Mouse (Mus musculus) C2C12 (cell line): ENCODE data around the gene Rnf169. TPM values are rescaled to one million over a fixed set of nuclear protein-coding genes. Genes with fewer than 3 reads are reported as not detected.

Experiments
- H3K27me3 ChIP-seq: one replicate; pipeline ENCODE4 v1.6.1; 2011; ENCODE audit not compliant: control insufficient read depth, insufficient read depth, insufficient read length
- H3K36me3 ChIP-seq: one replicate; pipeline ENCODE4 v1.6.1; 2011; ENCODE audit not compliant: control insufficient read depth, insufficient read depth
- H3K4me3 ChIP-seq: one replicate; pipeline ENCODE4 v1.5.1; 2011; ENCODE audit warnings: mild to moderate bottlenecking, control low read depth; ENCODE audit not compliant: poor library complexity, insufficient read depth, severe bottlenecking
- H3K79me2 ChIP-seq: one replicate; pipeline ENCODE4 v1.6.1; 2011; ENCODE audit not compliant: control insufficient read depth, insufficient read depth
- H3K79me3 ChIP-seq: one replicate; pipeline ENCODE4 v1.6.1; 2011; ENCODE audit warnings: low read depth, control low read depth
- H3ac ChIP-seq: one replicate; pipeline ENCODE3; 2011; ENCODE audit warnings: low read depth; ENCODE audit not compliant: control insufficient read depth, insufficient read length
- CEBPB ChIP-seq: IDR thresholded peaks from one replicate; pipeline ENCODE4 v1.6.1; 2011; ENCODE audit warnings: low read depth, mild to moderate bottlenecking, control low read depth, moderate library complexity
- CTCF ChIP-seq: IDR thresholded peaks from one replicate; pipeline ENCODE4 v1.5.1; 2011; ENCODE audit not compliant: control insufficient read depth, insufficient read depth, insufficient read length
- FOSL1 ChIP-seq: IDR thresholded peaks from one replicate; pipeline ENCODE4 v1.8.0; 2011; ENCODE audit warnings: mild to moderate bottlenecking, low read length; ENCODE audit not compliant: poor library complexity, insufficient read depth, severe bottlenecking
- MAX ChIP-seq: IDR thresholded peaks from one replicate; pipeline ENCODE4 v1.6.1; 2011; ENCODE audit warnings: mild to moderate bottlenecking, control low read depth
- MYOD1 ChIP-seq: IDR thresholded peaks from one replicate; pipeline ENCODE4 v1.6.1; 2011; ENCODE audit warnings: low read depth; ENCODE audit not compliant: control insufficient read depth, insufficient read length
- MYOG ChIP-seq: IDR thresholded peaks from one replicate; pipeline ENCODE4 v1.6.1; 2011; ENCODE audit not compliant: control insufficient read depth, insufficient read length; ENCODE audit errors: extremely low read depth
- USF1 ChIP-seq: IDR thresholded peaks from one replicate; pipeline ENCODE4 v1.6.1; 2011; ENCODE audit warnings: low read depth, mild to moderate bottlenecking, control low read depth, moderate library complexity
- polyA plus RNA-seq: library from polyadenylated mRNA; unstranded; fragments of >200 nt; fragmentation: generic; extraction: Trizol; gene quantifications from one replicate; pipeline ENCODE4 v1.2.1, GENCODE M21; 2012; ENCODE audit warnings: missing spikeins

Gene Rnf169
- polyA plus RNA-seq, 1 experiment: 3.2 TPM

DNA sequence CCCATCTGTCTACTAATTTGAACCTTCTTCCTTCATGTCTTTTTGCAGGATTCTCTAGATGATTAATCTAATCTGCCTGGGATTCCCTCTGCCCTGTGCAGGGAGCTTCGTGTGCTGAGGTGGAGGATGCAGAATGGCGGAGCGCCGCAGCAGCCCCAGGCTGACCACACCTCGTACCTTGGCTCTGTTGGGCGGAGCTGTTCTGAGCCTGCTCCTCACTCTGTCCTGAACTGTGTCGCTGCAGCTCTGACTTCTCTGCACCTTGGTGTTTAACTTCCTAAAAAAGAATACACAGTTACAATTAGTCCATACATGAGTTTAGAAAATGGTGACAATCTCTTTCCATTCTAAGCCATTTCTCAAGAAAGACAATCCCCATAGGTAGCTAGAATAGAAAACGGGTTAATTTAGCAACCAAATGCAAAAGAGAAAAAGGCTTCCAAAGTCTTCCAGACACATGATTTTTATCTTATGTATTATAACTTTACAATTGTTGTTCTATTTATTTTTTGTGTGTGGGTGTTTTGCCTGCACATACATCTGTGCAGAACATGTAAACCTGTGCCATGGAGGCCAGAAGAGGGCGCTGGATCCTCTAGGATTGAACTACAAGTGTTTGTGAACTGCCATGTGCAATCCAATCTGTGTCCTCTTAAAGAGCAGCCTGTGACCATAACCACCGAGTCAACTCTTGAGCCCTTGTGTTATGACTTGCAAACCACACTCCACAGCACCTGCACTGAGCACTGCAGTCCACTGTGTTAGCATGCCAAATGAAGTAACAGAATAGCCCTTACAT is 53.1 kb downstream of the Rnf169 start:
- Histone ChIP-seq H3K79me2 (no peaks in the 10 kb centered on the region), H3K36me3 (peaks cover 27% of the 10 kb centered on the region), H3K4me3 (no peak overlapping the region), H3K79me3 (no peaks in the 10 kb centered on the region), H3K27me3 (no peaks in the 10 kb centered on the region), H3ac (no peak overlapping the region)
- TF ChIP-seq USF1: no peak
- TF ChIP-seq CEBPB: no peak
- TF ChIP-seq CTCF: no peak
- no peak for TF ChIP-seq MYOG
- TF ChIP-seq MAX: no peak
- TF ChIP-seq FOSL1: no peak
- no peak for TF ChIP-seq MYOD1

DNA sequence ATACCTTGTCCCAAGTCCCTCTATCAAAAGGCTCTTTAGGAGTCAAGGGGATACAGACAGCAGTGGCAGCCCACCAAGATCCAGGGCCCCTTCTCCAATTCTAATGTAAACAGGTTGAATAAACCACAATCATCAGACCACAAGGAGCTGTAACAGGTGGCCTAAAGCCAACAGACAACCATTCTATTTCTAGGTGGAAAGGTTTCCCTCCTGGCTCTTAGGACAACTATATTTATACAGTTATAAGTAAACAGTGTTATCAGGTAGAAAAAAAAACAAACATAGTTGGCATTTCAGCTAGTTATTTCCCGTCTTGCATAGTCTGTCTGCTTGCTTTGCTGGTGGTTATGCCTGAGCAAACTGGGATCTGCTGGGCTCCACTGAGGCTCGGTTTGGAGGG is 59.8 kb downstream of the Rnf169 start:
- H3K79me3 ChIP-seq: no peaks in the 10 kb centered on the region
- TF ChIP-seq FOSL1 (no peak), MYOG (no peak), CEBPB (no peak), MAX (no peak), USF1 (no peak), CTCF (no peak), MYOD1 (no peak)
- peaks cover 11% of the 10 kb centered on the region for H3K36me3 ChIP-seq
- peaks cover 18% of the 10 kb centered on the region for H3K27me3 ChIP-seq
- H3ac ChIP-seq: no peak overlapping the region
- H3K4me3 ChIP-seq: no peak overlapping the region
- no peaks in the 10 kb centered on the region for H3K79me2 ChIP-seq

DNA sequence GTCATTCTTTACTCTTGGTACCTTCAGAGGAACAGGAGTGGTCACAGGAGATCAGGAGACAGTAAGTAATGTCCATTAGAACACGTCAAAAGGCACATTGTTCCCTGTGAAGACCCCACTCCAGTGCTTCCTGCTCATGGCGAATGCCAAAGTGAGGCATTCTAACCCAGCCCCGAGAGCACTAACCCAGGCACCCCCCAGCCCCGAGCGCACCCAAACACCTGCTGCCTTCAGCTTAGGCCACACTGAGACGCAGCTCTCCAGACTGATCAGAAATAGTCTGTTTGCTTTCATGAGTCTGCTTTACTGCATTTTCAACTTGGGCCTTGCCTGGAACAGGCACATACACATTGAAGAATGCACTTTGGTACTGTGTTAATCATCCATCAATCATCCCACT is 60.3 kb downstream of the Rnf169 start:
- Histone ChIP-seq H3ac (no peak overlapping the region), H3K36me3 (peaks cover 11% of the 10 kb centered on the region), H3K79me2 (no peaks in the 10 kb centered on the region), H3K4me3 (no peak overlapping the region), H3K27me3 (peaks cover 19% of the 10 kb centered on the region), H3K79me3 (no peaks in the 10 kb centered on the region)
- TF ChIP-seq CTCF: no peak
- TF ChIP-seq FOSL1: no peak
- TF ChIP-seq CEBPB: no peak
- no peak for TF ChIP-seq MYOG
- no peak for TF ChIP-seq USF1
- TF ChIP-seq MYOD1: no peak
- no peak for TF ChIP-seq MAX

DNA sequence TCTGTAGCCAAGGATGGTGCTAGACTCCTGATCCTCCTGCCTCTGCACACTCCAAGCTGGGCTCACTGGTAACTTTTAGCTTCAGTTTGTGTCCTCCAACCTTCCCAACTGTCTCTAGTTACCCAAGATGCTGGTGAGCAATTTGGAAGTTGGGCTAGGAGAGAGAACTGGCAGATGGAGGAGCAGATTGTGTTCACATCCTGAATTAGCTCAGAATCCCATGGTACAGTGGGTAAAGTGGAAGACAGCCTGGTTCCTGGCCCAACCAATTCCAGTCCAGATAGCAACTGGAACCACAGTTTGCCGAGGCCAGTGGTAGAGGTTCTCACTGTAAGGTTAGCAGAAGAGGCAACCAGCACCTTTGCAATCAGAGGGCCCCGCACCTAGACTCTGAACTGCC is 61.1 kb downstream of the Rnf169 start:
- Histone ChIP-seq H3K79me3 (no peaks in the 10 kb centered on the region), H3K36me3 (peaks cover 3% of the 10 kb centered on the region), H3K4me3 (no peak overlapping the region), H3K79me2 (no peaks in the 10 kb centered on the region), H3ac (no peak overlapping the region), H3K27me3 (peaks cover 25% of the 10 kb centered on the region)
- TF ChIP-seq MYOG (no peak), FOSL1 (no peak), USF1 (no peak), MAX (no peak), CTCF (no peak), MYOD1 (no peak), CEBPB (no peak)

DNA sequence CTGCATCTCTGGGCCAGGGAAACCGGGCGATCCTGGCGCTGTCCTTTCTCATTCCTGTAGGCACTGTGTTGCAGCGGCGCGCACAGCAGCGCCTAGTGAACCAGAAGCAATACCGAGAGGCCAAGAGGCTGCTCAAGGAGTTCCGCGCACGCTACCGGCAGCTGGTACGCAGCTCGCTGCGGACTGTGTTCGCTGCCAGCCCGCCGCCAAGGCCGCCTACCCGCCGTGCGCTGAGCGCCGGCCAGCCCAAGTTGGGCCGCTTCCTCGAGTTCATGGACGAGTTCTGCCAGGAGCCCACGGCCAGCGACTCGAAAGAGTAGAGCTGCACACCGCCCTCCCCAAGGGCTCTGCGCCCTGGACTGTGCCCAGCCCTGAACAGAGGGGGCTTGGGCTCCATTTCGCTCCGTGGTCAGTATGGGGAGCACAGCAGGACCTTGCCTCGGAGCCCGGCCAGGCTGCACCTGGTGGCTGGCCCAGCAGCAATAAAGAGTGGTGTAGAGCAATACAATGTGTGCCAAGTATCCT is 62.9 kb downstream of the Rnf169 start:
- TF ChIP-seq CTCF (no peak), CEBPB (no peak)
- Histone ChIP-seq H3K36me3 (no peaks in the 10 kb centered on the region), H3K27me3 (peaks cover 29% of the 10 kb centered on the region), H3K79me3 (no peaks in the 10 kb centered on the region), H3K4me3 (no peak overlapping the region), H3K79me2 (no peaks in the 10 kb centered on the region), H3ac (no peak overlapping the region)

DNA sequence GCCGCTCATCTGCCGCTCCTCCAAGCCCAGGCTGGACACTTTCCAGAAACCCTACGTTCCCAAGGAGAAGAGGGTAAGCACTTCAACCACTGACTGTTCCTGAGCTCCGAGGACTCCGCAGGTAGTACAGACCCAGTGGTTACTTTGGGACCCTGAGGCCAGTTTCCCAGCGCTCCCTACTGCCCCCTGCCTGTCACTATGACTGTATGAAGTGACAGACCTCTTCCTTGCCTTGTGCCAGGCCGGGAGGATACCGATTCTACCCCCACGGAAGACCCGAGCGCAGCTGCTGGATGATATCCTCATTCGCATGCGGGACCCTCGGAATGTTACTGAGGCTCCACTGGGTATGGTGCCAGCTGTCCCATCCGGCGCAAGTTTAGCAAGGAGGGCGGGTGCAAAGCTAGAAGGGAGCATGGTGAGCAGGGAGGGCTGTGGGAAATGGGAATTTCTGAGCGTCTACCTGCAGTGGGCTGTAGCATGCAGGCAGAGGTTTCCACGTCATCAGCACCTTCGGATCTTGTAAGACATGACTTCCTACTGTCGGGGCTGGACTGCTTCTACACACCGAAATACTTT is 63.4 kb downstream of the Rnf169 start:
- Histone ChIP-seq H3ac (no peak overlapping the region), H3K4me3 (no peak overlapping the region), H3K36me3 (no peaks in the 10 kb centered on the region), H3K79me3 (no peaks in the 10 kb centered on the region), H3K27me3 (peaks cover 29% of the 10 kb centered on the region), H3K79me2 (no peaks in the 10 kb centered on the region)
- TF ChIP-seq MYOG (no peak), CTCF (no peak), MYOD1 (no peak), FOSL1 (no peak), USF1 (no peak)
